Mouse (Mus musculus): ENCODE data around the gene Gm10800.
"Not testable (repeated sequence)": the region's sequence is repeated elsewhere in the genome, so short reads cannot be mapped to it uniquely, and the experiment has no call there.

GRCm38 (mm10) chr2:98661937-98662336 lies 5.2 kb downstream of the Gm10800 start, which contains the start of gene Gm10801:
- not testable (repeated sequence) for TF ChIP-seq CTCF, POLR2A (IDR thresholded peaks at IDR 0.05; ENCODE audit: insufficient read depth, low read depth, low read length)
